Mouse (Mus musculus): ENCODE results near the gene Slc25a3.

GRCm38 (mm10) chr10:91101936-91102335, 21.9 kb downstream of the Slc25a3 start:
- TF ChIP-seq GATA1 (IDR thresholded peaks at IDR 0.05; ENCODE audit: borderline replicate concordance, low read length) (no peak), FLI1 (IDR thresholded peaks at IDR 0.05; ENCODE audit: low read length) (no peak)

Data from megakaryocyte, embryonic 14.5 days (primary cell).